Mouse (Mus musculus): ENCODE results near the gene Hlf. TPM values are rescaled to one million over a fixed set of nuclear protein-coding genes. Genes with fewer than 3 reads are reported as not detected.

Gene Hlf
- polyA plus RNA-seq, 1 experiment from 2014 or later: 6.6 TPM

- Histone ChIP-seq H3K9me3 (replicated peaks; ENCODE audit: control insufficient read depth, low read length, poor library complexity, severe bottlenecking) (no peaks in the 10 kb centered on the region), H3K27ac (ENCODE audit: low read length) (no peak overlapping the region), H3K4me1 (ENCODE audit: control insufficient read depth, insufficient read depth, low read length) (no peaks in the 10 kb centered on the region), H3K9ac (ENCODE audit: low read depth, low read length) (no peak overlapping the region), H3K36me3 (ENCODE audit: control insufficient read depth, insufficient read depth, low read length) (no peaks in the 10 kb centered on the region), H3K27me3 (ENCODE audit: control insufficient read depth, insufficient read depth, low read depth, low read length) (no peaks in the 10 kb centered on the region), H3K4me3 (ENCODE audit: low read depth, low read length) (no peak overlapping the region), H3K4me2 (ENCODE audit: low read length) (no peak overlapping the region)
- no peak for ATAC-seq
- 64% methylated on average over 4 of the region's 4 CpGs for WGBS
These were observed 40.6 kb downstream of the Hlf start for GRCm38 (mm10) chr11:90350153-90350512.

- Histone ChIP-seq H3K36me3 (ENCODE audit: control insufficient read depth, insufficient read depth, low read length) (no peaks in the 10 kb centered on the region), H3K4me2 (ENCODE audit: low read length) (no peak overlapping the region), H3K27me3 (ENCODE audit: control insufficient read depth, insufficient read depth, low read depth, low read length) (no peaks in the 10 kb centered on the region), H3K9me3 (replicated peaks; ENCODE audit: control insufficient read depth, low read length, poor library complexity, severe bottlenecking) (no peaks in the 10 kb centered on the region), H3K4me1 (ENCODE audit: control insufficient read depth, insufficient read depth, low read length) (no peaks in the 10 kb centered on the region), H3K27ac (ENCODE audit: low read length) (no peak overlapping the region), H3K4me3 (ENCODE audit: low read depth, low read length) (no peak overlapping the region), H3K9ac (ENCODE audit: low read depth, low read length) (no peak overlapping the region)
- no peak for ATAC-seq
- WGBS: 93% methylated on average over 6 of the region's 6 CpGs
These were observed 41.1 kb downstream of the Hlf start for GRCm38 (mm10) chr11:90349486-90350152.

GRCm38 (mm10) chr11:90347667-90348459 is 42.8 kb downstream of the Hlf start:
- Histone ChIP-seq H3K4me1 (ENCODE audit: control insufficient read depth, insufficient read depth, low read length) (no peaks in the 10 kb centered on the region), H3K27me3 (ENCODE audit: control insufficient read depth, insufficient read depth, low read depth, low read length) (no peaks in the 10 kb centered on the region), H3K9ac (ENCODE audit: low read depth, low read length) (no peak overlapping the region), H3K4me3 (ENCODE audit: low read depth, low read length) (no peak overlapping the region), H3K27ac (ENCODE audit: low read length) (0 out of 2 replicates have a peak overlapping the region, but pooled peaks have one; percentile 6), H3K4me2 (ENCODE audit: low read length) (no peak overlapping the region), H3K9me3 (replicated peaks; ENCODE audit: control insufficient read depth, low read length, poor library complexity, severe bottlenecking) (no peaks in the 10 kb centered on the region), H3K36me3 (ENCODE audit: control insufficient read depth, insufficient read depth, low read length) (no peaks in the 10 kb centered on the region; the same call in 1 of the 2 replicates)
- WGBS: 47% methylated on average over 13 of the region's 13 CpGs
- peak; percentile 48; the same call in 1 of the 2 replicates for ATAC-seq

GRCm38 (mm10) chr11:90345746-90346145 is 44.9 kb downstream of the Hlf start:
- Histone ChIP-seq H3K4me3 (ENCODE audit: low read depth, low read length) (no peak overlapping the region), H3K9ac (ENCODE audit: low read depth, low read length) (no peak overlapping the region), H3K27me3 (ENCODE audit: control insufficient read depth, insufficient read depth, low read depth, low read length) (no peaks in the 10 kb centered on the region), H3K27ac (ENCODE audit: low read length) (no peak overlapping the region), H3K4me2 (ENCODE audit: low read length) (no peak overlapping the region), H3K9me3 (replicated peaks; ENCODE audit: control insufficient read depth, low read length, poor library complexity, severe bottlenecking) (no peaks in the 10 kb centered on the region), H3K4me1 (ENCODE audit: control insufficient read depth, insufficient read depth, low read length) (no peaks in the 10 kb centered on the region), H3K36me3 (ENCODE audit: control insufficient read depth, insufficient read depth, low read length) (no peaks in the 10 kb centered on the region; the same call in 1 of the 2 replicates)
- 96% methylated on average over 11 of the region's 11 CpGs for WGBS
- no peak for ATAC-seq

GRCm38 (mm10) chr11:90342858-90343257 is 47.8 kb downstream of the Hlf start:
- H3K27ac ChIP-seq (ENCODE audit: low read length): no peak overlapping the region
- H3K4me1 ChIP-seq (ENCODE audit: control insufficient read depth, insufficient read depth, low read length): no peaks in the 10 kb centered on the region
- H3K9ac ChIP-seq (ENCODE audit: low read depth, low read length): no peak overlapping the region
- 91% methylated on average over 5 of the region's 5 CpGs for WGBS
- H3K27me3 ChIP-seq (ENCODE audit: control insufficient read depth, insufficient read depth, low read depth, low read length): no peaks in the 10 kb centered on the region
- H3K4me3 ChIP-seq (ENCODE audit: low read depth, low read length): no peak overlapping the region
- no peak overlapping the region for H3K4me2 ChIP-seq (ENCODE audit: low read length)
- ATAC-seq: no peak
- no peaks in the 10 kb centered on the region for H3K9me3 ChIP-seq (replicated peaks; ENCODE audit: control insufficient read depth, low read length, poor library complexity, severe bottlenecking)
- no peaks in the 10 kb centered on the region; the same call in 1 of the 2 replicates for H3K36me3 ChIP-seq (ENCODE audit: control insufficient read depth, insufficient read depth, low read length)

GRCm38 (mm10) chr11:90342267-90342666 is 48.4 kb downstream of the Hlf start:
- Histone ChIP-seq H3K4me2 (ENCODE audit: low read length) (no peak overlapping the region), H3K27ac (ENCODE audit: low read length) (no peak overlapping the region), H3K4me3 (ENCODE audit: low read depth, low read length) (no peak overlapping the region), H3K36me3 (ENCODE audit: control insufficient read depth, insufficient read depth, low read length) (no peaks in the 10 kb centered on the region; the same call in 1 of the 2 replicates), H3K9ac (ENCODE audit: low read depth, low read length) (no peak overlapping the region), H3K4me1 (ENCODE audit: control insufficient read depth, insufficient read depth, low read length) (no peaks in the 10 kb centered on the region), H3K27me3 (ENCODE audit: control insufficient read depth, insufficient read depth, low read depth, low read length) (no peaks in the 10 kb centered on the region), H3K9me3 (replicated peaks; ENCODE audit: control insufficient read depth, low read length, poor library complexity, severe bottlenecking) (no peaks in the 10 kb centered on the region)
- 86% methylated on average over 5 of the region's 5 CpGs for WGBS
- ATAC-seq: no peak

GRCm38 (mm10) chr11:90340836-90341235 is 49.9 kb downstream of the Hlf start:
- Histone ChIP-seq H3K36me3 (ENCODE audit: control insufficient read depth, insufficient read depth, low read length) (no peaks in the 10 kb centered on the region; the same call in 1 of the 2 replicates), H3K4me3 (ENCODE audit: low read depth, low read length) (no peak overlapping the region), H3K4me2 (ENCODE audit: low read length) (no peak overlapping the region), H3K9ac (ENCODE audit: low read depth, low read length) (no peak overlapping the region), H3K27me3 (ENCODE audit: control insufficient read depth, insufficient read depth, low read depth, low read length) (no peaks in the 10 kb centered on the region), H3K4me1 (ENCODE audit: control insufficient read depth, insufficient read depth, low read length) (no peaks in the 10 kb centered on the region), H3K27ac (ENCODE audit: low read length) (no peak overlapping the region), H3K9me3 (replicated peaks; ENCODE audit: control insufficient read depth, low read length, poor library complexity, severe bottlenecking) (no peaks in the 10 kb centered on the region)
- WGBS: 96% methylated on average over 13 of the region's 13 CpGs
- ATAC-seq: no peak

GRCm38 (mm10) chr11:90334816-90335215 is 55.9 kb downstream of the Hlf start:
- H3K4me1 ChIP-seq (ENCODE audit: control insufficient read depth, insufficient read depth, low read length): no peaks in the 10 kb centered on the region
- no peak overlapping the region for H3K4me3 ChIP-seq (ENCODE audit: low read depth, low read length)
- H3K27ac ChIP-seq (ENCODE audit: low read length): no peak overlapping the region
- H3K27me3 ChIP-seq (ENCODE audit: control insufficient read depth, insufficient read depth, low read depth, low read length): no peaks in the 10 kb centered on the region
- 70% methylated on average over 1 of the region's 1 CpGs for WGBS
- no peak overlapping the region for H3K4me2 ChIP-seq (ENCODE audit: low read length)
- H3K36me3 ChIP-seq (ENCODE audit: control insufficient read depth, insufficient read depth, low read length): no peaks in the 10 kb centered on the region
- no peaks in the 10 kb centered on the region for H3K9me3 ChIP-seq (replicated peaks; ENCODE audit: control insufficient read depth, low read length, poor library complexity, severe bottlenecking)
- ATAC-seq: no peak
- H3K9ac ChIP-seq (ENCODE audit: low read depth, low read length): no peak overlapping the region

- Histone ChIP-seq H3K27me3 (ENCODE audit: control insufficient read depth, insufficient read depth, low read depth, low read length) (no peaks in the 10 kb centered on the region), H3K9me3 (replicated peaks; ENCODE audit: control insufficient read depth, low read length, poor library complexity, severe bottlenecking) (no peaks in the 10 kb centered on the region), H3K4me1 (ENCODE audit: control insufficient read depth, insufficient read depth, low read length) (no peaks in the 10 kb centered on the region), H3K4me2 (ENCODE audit: low read length) (no peak overlapping the region), H3K36me3 (ENCODE audit: control insufficient read depth, insufficient read depth, low read length) (no peaks in the 10 kb centered on the region), H3K9ac (ENCODE audit: low read depth, low read length) (no peak overlapping the region), H3K4me3 (ENCODE audit: low read depth, low read length) (no peak overlapping the region), H3K27ac (ENCODE audit: low read length) (no peak overlapping the region)
- ATAC-seq: no peak
- 65% methylated on average over 4 of the region's 4 CpGs for WGBS
These were observed 58.0 kb downstream of the Hlf start for GRCm38 (mm10) chr11:90332737-90333136.

Measured in midbrain, embryonic 16.5 days (tissue).